Mouse (Mus musculus): ENCODE measurements around the gene Vwa7. TPM values are rescaled to one million over a fixed set of nuclear protein-coding genes. Genes with fewer than 3 reads are reported as not detected.
A peak's percentile ranks its signal among the peaks of the same experiment; 100 is the strongest.
"Not testable (repeated sequence)": the region's sequence is repeated elsewhere in the genome, so short reads cannot be mapped to it uniquely, and the experiment has no call there.

Gene Vwa7
- total RNA-seq, 1 experiment from 2014 or later: 0.32 TPM

DNA sequence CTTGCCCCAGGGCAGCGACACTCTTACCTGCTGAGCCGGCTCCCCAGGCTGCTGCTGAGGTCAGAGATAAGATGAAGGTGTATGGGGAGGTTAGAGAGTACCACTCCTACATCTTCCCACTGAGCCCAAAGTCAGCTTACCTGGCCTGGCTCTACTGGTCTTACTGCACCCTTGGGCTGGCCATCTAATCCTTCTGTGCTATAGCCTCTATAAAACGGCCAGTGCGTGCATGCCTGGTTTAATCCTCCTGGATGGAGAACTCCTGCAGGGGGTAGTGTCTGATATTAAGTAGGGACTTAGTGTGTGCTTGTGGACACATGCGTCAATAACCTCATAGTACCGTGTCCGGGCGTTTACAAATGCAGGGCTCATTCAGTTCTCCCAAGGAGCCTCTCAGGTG lies 4.2 kb downstream of the Vwa7 start:
- ATAC-seq (replicated peaks; ENCODE audit: low read depth, poor library complexity, severe bottlenecking): no peak

- peak; percentile 53 for ATAC-seq (replicated peaks; ENCODE audit: low read depth, poor library complexity, severe bottlenecking)
Observed at GRCm38 (mm10) chr17:35021163-35021808, 4.9 kb downstream of the Vwa7 start.

- ATAC-seq (replicated peaks; ENCODE audit: low read depth, poor library complexity, severe bottlenecking): peak; percentile 67
Observed at GRCm38 (mm10) chr17:35021842-35022477, 5.6 kb downstream of the Vwa7 start.

- no peak for ATAC-seq (replicated peaks; ENCODE audit: low read depth, poor library complexity, severe bottlenecking)
Observed at GRCm38 (mm10) chr17:35022541-35023060, 6.2 kb downstream of the Vwa7 start.

- ATAC-seq (replicated peaks; ENCODE audit: low read depth, poor library complexity, severe bottlenecking): no peak
Observed at GRCm38 (mm10) chr17:35023221-35023620, 6.8 kb downstream of the Vwa7 start.

DNA sequence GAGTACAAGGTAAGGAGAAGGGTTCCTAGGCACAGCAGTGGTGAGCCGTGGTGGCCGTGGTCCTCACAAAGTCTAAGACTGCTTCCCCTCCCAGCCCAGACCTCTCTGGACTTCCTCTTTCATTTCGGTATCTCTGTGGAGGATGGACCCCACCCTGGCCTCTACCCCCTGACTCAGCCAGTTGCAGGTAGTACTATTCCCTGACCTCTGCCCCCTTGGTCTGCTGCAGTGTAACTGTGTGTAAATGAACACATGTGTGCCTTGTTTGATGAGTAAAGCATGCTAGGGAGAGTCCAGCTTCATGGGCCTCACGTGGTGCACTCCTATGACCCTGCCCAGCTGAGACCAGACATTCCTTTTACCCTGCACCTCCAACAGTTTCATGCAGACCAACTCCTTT lies 7.4 kb downstream of the Vwa7 start:
- 0 out of 2 replicates have a peak, but pooled peaks have one; percentile 12 for ATAC-seq (replicated peaks; ENCODE audit: low read depth, poor library complexity, severe bottlenecking)

- ATAC-seq (replicated peaks; ENCODE audit: low read depth, poor library complexity, severe bottlenecking): no peak
Observed at GRCm38 (mm10) chr17:35024261-35024660, 7.9 kb downstream of the Vwa7 start.

- ATAC-seq (replicated peaks; ENCODE audit: low read depth, poor library complexity, severe bottlenecking): no peak
Observed at GRCm38 (mm10) chr17:35024691-35025488, 8.5 kb downstream of the Vwa7 start.

DNA sequence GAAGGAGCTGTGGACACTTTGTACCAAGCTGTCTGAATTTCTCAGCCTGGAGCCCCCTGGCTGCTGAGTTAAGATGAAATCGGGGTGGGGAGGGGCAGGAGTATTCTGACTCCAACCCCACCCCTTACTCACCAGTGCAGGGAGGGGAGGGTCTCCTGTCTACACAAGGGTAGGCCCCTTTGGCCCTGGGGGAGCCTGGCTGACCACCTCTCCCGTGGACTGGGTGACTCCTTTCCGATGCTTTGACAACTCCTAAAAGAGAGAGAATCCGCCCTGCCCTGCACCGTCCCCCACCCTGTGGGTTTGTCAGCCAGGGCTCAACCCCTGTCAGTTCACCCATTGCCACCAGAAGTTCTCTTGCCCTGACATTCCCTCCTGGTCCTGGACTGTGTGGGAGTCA lies 9.8 kb downstream of the Vwa7 start:
- no peak for ATAC-seq (replicated peaks; ENCODE audit: low read depth, poor library complexity, severe bottlenecking)

DNA sequence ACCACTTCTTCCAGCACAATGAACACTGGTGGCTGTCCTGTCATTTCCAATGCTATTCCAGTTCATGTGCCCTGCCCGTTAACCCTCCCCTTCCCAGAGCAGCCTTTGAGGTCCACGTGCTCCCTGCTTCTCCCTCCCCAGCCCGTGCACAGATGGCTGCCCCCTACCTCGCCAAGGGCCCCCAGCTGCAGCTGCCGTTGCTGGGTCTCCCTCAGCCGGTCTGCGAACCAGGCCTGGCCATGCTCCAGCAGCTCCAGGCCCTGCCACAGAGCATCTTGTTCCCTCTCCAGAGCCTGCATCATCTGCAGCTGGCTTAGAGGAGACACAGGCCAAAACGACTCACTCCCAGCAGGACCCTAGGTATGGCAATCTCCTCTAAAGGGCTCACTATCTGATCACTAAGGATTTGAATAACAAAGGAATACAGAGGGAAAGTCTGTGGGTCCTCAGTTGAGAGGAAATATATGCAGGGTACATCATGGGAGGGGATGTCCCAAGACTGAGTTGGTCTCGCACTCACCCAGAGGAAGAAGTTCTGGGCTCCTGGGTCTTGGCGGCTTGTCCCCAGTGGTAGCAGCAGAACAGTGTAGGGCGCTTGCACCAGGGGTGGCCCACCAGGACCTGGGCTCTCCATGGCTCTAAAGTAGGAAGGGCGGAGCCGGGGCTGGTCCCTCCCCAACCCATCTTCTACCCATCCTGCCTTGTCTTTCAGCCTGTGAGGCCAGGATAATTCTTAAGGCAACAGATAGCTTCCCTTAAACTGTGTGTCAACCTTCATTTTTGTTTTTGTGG lies 11.1 kb downstream of the Vwa7 start, which contains the start of gene Sapcd1:
Gene Sapcd1, minus strand, starts transcription at position 740 of the 792 bp plus-strand sequence.
- ATAC-seq (replicated peaks; ENCODE audit: low read depth, poor library complexity, severe bottlenecking): no peak

DNA sequence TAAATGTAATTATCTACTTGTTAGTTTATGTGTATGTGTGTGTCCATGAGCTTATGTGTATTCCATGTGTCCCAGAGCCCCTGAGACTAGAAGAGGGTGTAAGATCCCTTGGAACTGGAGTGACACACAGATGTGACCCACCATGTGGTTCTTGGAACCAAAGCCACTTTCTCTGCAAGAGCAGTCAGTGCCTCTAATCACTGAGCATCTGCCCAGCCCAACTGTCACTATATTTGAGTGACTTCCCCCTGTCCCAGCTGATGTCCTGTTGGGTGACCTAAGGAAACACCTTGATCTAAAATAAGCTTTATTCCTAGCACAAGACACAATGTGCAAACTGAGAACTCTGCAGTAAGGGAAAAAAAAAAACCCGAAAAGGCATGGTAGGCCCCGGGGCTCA lies 11.9 kb downstream of the Vwa7 start:
- ATAC-seq (replicated peaks; ENCODE audit: low read depth, poor library complexity, severe bottlenecking): no peak

- peak; percentile 67 for ATAC-seq (replicated peaks; ENCODE audit: low read depth, poor library complexity, severe bottlenecking)
Observed at GRCm38 (mm10) chr17:35029691-35030532, 13.5 kb downstream of the Vwa7 start.

- ATAC-seq (replicated peaks; ENCODE audit: low read depth, poor library complexity, severe bottlenecking): no peak
Observed at GRCm38 (mm10) chr17:35031272-35031671, 14.9 kb downstream of the Vwa7 start.

GRCm38 (mm10) chr17:35031880-35032279 lies 15.5 kb downstream of the Vwa7 start:
- ATAC-seq (replicated peaks; ENCODE audit: low read depth, poor library complexity, severe bottlenecking): no peak

- 0 out of 2 replicates have a peak, but pooled peaks have one; percentile 19 for ATAC-seq (replicated peaks; ENCODE audit: low read depth, poor library complexity, severe bottlenecking)
Observed at GRCm38 (mm10) chr17:35032323-35032870, 16.0 kb downstream of the Vwa7 start.

DNA sequence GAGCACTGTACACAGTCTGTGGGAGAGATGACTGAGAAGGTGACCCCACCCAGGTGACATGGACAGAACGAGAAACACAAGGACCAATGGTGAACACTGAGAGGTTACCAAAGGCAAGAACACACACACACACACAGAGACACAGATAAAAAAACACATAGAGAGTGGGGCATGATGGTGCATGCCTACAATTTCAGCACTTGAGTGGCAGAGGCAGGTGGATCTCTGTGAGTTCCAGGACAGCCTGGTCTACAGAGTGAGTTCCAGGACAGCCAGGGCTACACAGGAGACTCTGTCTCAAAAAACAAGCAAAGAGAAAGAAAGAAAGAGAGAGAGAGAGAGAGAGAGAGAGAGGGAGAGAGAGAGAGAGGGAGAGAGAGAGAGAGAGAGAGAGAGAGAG lies 17.3 kb downstream of the Vwa7 start:
- not testable (repeated sequence) for ATAC-seq (replicated peaks; ENCODE audit: low read depth, poor library complexity, severe bottlenecking)

GRCm38 (mm10) chr17:35034896-35035295 lies 18.5 kb downstream of the Vwa7 start:
- ATAC-seq (replicated peaks; ENCODE audit: low read depth, poor library complexity, severe bottlenecking): no peak

DNA sequence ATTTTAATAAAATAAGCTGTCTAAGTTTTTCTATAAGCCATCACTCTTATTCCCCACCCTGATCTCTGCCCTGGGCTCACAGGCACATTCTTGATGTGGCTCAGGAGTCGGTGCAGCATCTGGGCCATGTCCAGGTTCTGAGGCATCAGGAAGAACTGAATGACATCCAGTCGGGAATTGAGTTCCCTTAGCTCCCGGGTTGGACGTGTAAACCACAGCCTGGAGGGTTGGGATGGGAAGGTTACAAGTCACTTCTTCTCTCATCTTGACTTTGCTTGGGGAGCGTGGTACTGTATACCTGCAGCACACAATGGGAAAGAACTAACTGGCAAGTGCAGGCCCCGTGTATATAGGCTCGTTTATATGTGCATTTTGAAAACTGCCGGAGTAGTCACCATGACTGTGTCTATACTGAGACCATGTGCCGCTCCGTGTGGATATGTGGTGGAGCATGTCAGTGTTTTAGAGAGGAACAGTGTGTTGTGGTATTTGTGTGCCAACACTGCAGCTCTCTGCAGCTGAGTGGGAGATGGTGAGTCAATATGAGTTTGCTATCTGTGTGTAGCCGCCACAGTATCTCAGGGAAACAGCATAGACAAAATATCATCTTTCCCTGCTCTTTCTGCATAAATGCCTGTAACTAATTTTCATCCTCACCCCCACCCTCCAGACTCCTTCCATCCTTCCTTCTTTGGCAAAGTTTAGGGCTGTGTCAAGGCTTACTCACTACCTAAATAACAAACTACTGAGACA lies 22.9 kb downstream of the Vwa7 start:
- ATAC-seq (replicated peaks; ENCODE audit: low read depth, poor library complexity, severe bottlenecking): no peak
